Mouse (Mus musculus) liver, adult 2 months (tissue): ENCODE data around the gene Dnajc22.

Source experiments
- CTCF ChIP-seq: fragments of 200-500 bp; IDR thresholded peaks from 2 replicates; pipeline ENCODE4 v1.5.1; 2011; ENCODE audit warnings: low read depth, low read length, control low read depth
- POLR2A ChIP-seq: fragments of 200-500 bp; IDR thresholded peaks from 2 replicates; pipeline ENCODE4 v1.6.1; 2011; ENCODE audit warnings: low read length, control low read depth; ENCODE audit not compliant: insufficient read depth; ENCODE audit errors: extremely low read depth

DNA sequence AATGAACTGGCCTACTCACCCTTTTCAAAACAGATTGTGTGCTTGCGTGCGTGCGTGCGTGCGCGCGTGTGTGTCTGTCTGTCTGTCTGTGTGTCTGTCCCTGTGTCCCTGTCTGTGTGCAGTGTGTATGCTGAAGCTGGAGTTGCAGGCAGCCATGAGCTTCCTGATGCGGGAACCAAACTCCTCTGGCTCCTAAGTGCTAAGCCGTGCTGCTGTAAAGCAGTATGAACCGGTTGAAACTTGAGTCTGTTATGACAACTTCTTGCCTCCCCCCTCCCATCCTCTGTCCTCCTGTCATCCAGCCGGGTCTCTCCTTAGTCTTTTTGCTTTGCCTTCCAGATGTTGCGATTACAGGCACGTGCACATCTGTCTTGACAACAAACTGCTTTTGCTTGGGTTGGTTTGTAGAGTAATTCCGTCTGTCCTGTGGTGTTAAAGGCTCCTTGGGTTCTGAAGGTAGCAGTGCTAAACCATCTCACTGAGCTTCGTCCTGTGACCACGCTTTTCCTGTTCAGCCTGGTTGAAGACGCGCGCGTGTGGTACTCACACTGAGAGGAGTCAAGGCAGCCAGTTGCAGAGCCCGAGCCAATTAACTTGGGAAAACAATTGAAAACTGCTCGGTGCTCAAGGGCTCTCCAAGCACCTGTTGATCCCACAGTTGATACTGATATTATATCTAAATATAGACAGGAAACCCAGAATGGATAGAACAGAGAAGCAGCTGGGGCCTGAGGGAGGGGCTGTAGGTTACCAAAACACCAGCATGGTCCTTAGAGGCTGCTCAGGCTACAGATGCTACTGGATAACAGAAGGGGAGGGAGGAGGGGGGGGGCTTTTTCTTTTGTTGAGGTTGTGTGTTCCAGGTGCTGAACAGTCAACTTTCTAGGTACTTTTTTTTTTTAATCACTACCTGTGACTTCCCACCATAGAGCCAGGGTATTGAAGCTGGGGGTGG, 37.3 kb downstream of the Dnajc22 start:
- TF ChIP-seq CTCF (no peak), POLR2A (no peak)
